Mouse (Mus musculus) kidney, embryonic 14.5 days (tissue): Measurements from ENCODE around the gene Trim21. TPM values are rescaled to one million over a fixed set of nuclear protein-coding genes. Genes with fewer than 3 reads are reported as not detected.

ENCODE experiments used
- ATAC-seq: fragments of 200-750 bp; cut with Nextera tagmentation; 2 replicates; pipeline ENCODE4 v1.8.0; 2017; ENCODE audit warnings: moderate number of reproducible peaks, mild to moderate bottlenecking, moderate TSS enrichment, moderate library complexity; ENCODE audit not compliant: low FRiP score, low TSS enrichment
- H3K27ac ChIP-seq: fragments of 300-500 bp; sonication (generic); 2 replicates; pipeline ENCODE4 v1.5.1; 2014; ENCODE audit warnings: low read depth, mild to moderate bottlenecking, low read length, moderate library complexity, mixed read lengths
- H3K27me3 ChIP-seq: fragments of 300-500 bp; sonication (generic); 2 replicates; pipeline ENCODE4 v1.6.1; 2014; ENCODE audit warnings: mild to moderate bottlenecking, low read length; ENCODE audit not compliant: control insufficient read depth, insufficient read depth
- H3K36me3 ChIP-seq: fragments of 300-500 bp; sonication (generic); 2 replicates; pipeline ENCODE4 v1.6.1; 2014; ENCODE audit warnings: low read length, mixed read lengths; ENCODE audit not compliant: control insufficient read depth, insufficient read depth
- H3K4me1 ChIP-seq: fragments of 300-500 bp; sonication (generic); 2 replicates; pipeline ENCODE4 v1.6.1; 2014; ENCODE audit warnings: low read length, mixed read lengths; ENCODE audit not compliant: control insufficient read depth, insufficient read depth
- H3K4me2 ChIP-seq: fragments of 300-500 bp; sonication (generic); replicated peaks from 2 replicates; pipeline ENCODE4 v1.6.1; 2014; ENCODE audit warnings: low read depth, mild to moderate bottlenecking, low read length
- H3K4me3 ChIP-seq: fragments of 300-500 bp; sonication (generic); 2 replicates; pipeline ENCODE4 v1.5.1; 2014; ENCODE audit warnings: mild to moderate bottlenecking, low read length
- H3K9ac ChIP-seq: fragments of 300-500 bp; sonication (generic); 2 replicates; pipeline ENCODE4 v1.6.1; 2014; ENCODE audit warnings: low read depth, mild to moderate bottlenecking, low read length, moderate library complexity
- H3K9me3 ChIP-seq: fragments of 300-500 bp; sonication (generic); 2 replicates; pipeline ENCODE4 v1.6.1; 2016; ENCODE audit warnings: low read length; ENCODE audit not compliant: control insufficient read depth
- WGBS: fragments of 180-500 bp; shearing (Covaris S2); extraction: QIAGEN DNeasy Blood & Tissue Kit; methylation state at CpG from one replicate; pipeline ENCODE4 v1.1.7; 2014; 5-methylcytosine and 5-hydroxymethylcytosine counted together
- polyA plus RNA-seq: library from polyadenylated mRNA; unstranded; fragments of >200 nt; fragmentation: Nextera tagmentation; extraction: Ambion mirVana; gene quantifications from 2 replicates; pipeline ENCODE4 v1.2.1, GENCODE M21; 2014

The Trim21 gene
- polyA plus RNA-seq, 1 experiment from 2014 or later, result 0.68 TPM

DNA sequence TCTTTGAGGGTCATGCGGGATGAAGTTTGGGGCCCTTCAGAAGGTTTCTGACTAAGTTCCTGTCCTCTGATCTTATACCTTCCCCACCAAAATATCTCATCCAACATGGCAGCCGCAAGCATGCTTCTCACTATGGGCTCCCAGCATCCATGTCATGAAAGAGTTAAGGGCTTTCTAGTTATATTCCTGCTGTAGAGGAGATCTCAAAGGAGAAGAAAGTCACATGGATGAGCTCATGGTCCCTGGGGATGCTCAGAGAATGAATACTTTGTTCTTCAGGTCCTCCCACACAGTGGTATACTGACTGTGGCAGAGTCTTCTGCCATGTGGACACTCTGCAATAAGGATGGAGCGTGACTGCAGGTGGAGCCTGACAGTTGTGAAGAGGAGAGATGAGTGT, 15.7 kb downstream of the Trim21 start, which contains the start of gene Olfr549:
TSS of gene Olfr549 (plus strand) at position 301 of the 400 bp plus-strand sequence.
- H3K4me1 ChIP-seq, result no peaks in the 10 kb centered on the region
- H3K9me3 ChIP-seq, result no peaks in the 10 kb centered on the region
- H3K27ac ChIP-seq, result no peak within 1 kb of the TSS
- H3K36me3 ChIP-seq, result no peaks in the 10 kb centered on the region
- no peak within 1 kb of the TSS for H3K4me2 ChIP-seq
- ATAC-seq, result no peak
- H3K4me3 ChIP-seq, result no peak within 1 kb of the TSS
- 86% methylated on average over 3 of the region's 3 CpGs for WGBS
- H3K27me3 ChIP-seq, result no peaks in the 10 kb centered on the region
- H3K9ac ChIP-seq, result no peak within 1 kb of the TSS

DNA sequence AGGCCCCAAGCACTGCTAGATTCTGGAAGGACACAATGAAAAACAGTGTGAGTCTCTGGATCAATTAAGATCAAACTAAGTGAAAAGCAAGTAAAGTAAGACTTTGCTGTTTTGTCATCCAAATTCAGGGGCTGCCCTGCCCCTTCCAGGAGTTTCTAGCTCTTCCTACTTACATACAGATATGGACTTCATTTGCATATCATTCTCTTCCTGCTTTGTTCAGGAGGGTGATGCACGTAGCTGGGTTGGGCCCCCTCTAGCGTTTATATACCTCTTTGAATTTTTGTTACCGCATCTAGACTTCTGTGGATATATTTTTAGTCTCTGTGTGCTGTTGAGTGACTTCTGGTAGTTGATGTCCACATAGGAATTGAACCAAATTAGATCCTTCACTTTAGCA, 24.0 kb downstream of the Trim21 start:
- H3K27ac ChIP-seq, result no peak overlapping the region
- ATAC-seq, result no peak
- H3K9ac ChIP-seq, result no peak overlapping the region
- no peak overlapping the region for H3K4me3 ChIP-seq
- H3K36me3 ChIP-seq, result no peaks in the 10 kb centered on the region
- WGBS, result 60% methylated on average over 3 of the region's 3 CpGs
- H3K9me3 ChIP-seq, result no peaks in the 10 kb centered on the region
- no peak overlapping the region for H3K4me2 ChIP-seq
- H3K27me3 ChIP-seq, result no peaks in the 10 kb centered on the region
- no peaks in the 10 kb centered on the region for H3K4me1 ChIP-seq

DNA sequence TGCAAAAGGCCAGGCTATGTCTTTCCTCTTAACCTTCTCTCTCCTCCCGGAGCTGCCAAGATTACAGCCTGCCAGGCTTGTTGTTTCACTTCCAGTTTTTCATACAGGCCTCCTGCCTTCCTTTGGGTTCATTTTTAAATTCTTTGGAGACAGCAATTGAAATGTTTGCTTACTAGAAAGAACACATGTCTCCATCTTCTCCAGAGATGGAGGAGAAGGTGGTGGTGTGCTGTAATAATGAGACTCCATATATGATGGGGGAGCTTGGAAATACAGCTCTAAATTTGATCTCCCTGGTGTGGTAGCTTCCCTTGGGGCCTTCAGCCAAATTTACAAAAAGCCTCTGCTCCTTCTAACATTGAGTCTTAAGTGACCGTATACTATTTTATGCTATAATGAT, 24.7 kb downstream of the Trim21 start, which contains the start of gene Olfr548-ps1:
TSS of gene Olfr548-ps1 (plus strand) at position 301 of the 400 bp plus-strand sequence.
- Histone ChIP-seq H3K4me1 (no peaks in the 10 kb centered on the region), H3K4me3 (no peak within 1 kb of the TSS), H3K27ac (no peak within 1 kb of the TSS), H3K36me3 (no peaks in the 10 kb centered on the region), H3K4me2 (no peak within 1 kb of the TSS), H3K27me3 (no peaks in the 10 kb centered on the region), H3K9me3 (no peaks in the 10 kb centered on the region), H3K9ac (no peak within 1 kb of the TSS)
- no peak for ATAC-seq
- WGBS, result 83% methylated on average over 2 of the region's 2 CpGs

DNA sequence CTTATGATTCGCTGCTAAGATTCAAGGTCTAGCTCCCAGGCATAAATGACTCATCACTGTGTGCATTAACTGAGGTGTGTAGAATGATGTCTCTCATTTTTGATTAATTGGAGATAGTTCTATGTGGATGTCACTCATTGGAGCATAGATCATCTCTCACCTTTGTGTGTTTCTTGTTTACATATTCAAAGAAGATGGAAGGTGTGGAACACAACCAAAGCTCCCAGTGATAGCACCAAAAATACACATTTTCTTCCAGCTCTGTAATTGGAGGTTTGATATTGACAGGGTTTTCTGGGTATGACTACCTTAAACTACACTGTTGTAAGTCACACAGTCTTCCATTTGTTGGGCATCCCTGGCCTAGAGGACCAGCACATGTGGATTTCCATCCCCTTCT, 30.8 kb downstream of the Trim21 start, which contains the start of gene Olfr547:
TSS of gene Olfr547 (plus strand) at position 301 of the 400 bp plus-strand sequence.
- H3K27me3 ChIP-seq, result no peaks in the 10 kb centered on the region

DNA sequence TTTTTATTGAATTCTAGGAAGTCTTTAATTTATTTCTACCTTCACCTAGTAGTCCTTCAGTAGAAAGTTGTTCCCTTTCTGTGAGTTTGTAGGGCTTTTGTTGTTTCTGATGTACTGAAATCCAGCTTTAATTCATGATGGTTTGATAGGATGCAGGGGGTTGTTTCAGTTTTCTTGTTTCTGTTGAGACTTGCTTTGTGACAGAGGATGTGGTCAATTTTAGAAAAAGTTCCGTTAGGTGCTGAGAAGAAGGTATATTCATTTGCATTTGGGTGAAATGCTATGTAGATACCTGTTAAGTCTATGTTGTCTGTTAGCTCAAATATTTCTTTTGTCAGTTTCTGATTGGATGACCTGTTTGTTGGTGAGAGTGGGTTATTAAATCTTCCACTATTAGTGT, 36.2 kb downstream of the Trim21 start:
- no peaks in the 10 kb centered on the region for H3K4me1 ChIP-seq
- H3K36me3 ChIP-seq, result no peaks in the 10 kb centered on the region
- WGBS, result 84% methylated on average over 1 of the region's 1 CpGs
- no peak overlapping the region for H3K4me2 ChIP-seq
- H3K27ac ChIP-seq, result no peak overlapping the region
- no peaks in the 10 kb centered on the region for H3K9me3 ChIP-seq
- no peak for ATAC-seq
- no peak overlapping the region for H3K4me3 ChIP-seq
- H3K9ac ChIP-seq, result no peak overlapping the region
- H3K27me3 ChIP-seq, result no peaks in the 10 kb centered on the region

More for the DNA sequence above, 30.8 kb downstream of the Trim21 start, which contains the start of gene Olfr547:
- Histone ChIP-seq H3K4me1 (no peaks in the 10 kb centered on the region), H3K9ac (no peak within 1 kb of the TSS), H3K27ac (no peak within 1 kb of the TSS), H3K4me3 (no peak within 1 kb of the TSS), H3K4me2 (no peak within 1 kb of the TSS), H3K9me3 (no peaks in the 10 kb centered on the region), H3K36me3 (no peaks in the 10 kb centered on the region)
- 81% methylated on average over 1 of the region's 1 CpGs for WGBS
- ATAC-seq, result no peak

DNA sequence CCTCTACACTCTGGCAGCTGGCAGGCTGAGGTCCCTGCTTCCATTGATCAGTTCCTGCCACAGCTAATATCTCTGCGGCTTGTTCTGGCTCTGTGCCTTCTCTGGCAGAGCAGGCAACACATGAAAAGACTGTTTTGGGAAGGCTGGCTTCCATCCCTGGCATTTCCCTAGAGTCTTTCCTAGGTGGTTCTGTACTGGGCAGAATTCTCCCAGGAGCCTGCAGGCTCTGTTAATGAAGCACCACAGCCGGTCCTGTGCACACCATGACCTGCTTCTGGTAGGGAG, 48.3 kb downstream of the Trim21 start:
- no peaks in the 10 kb centered on the region for H3K9me3 ChIP-seq
- no peaks in the 10 kb centered on the region for H3K36me3 ChIP-seq
- H3K27ac ChIP-seq, result no peak overlapping the region
- H3K4me1 ChIP-seq, result no peaks in the 10 kb centered on the region
- H3K9ac ChIP-seq, result no peak overlapping the region
- H3K27me3 ChIP-seq, result no peaks in the 10 kb centered on the region
- ATAC-seq, result no peak
- 79% methylated on average over 2 of the region's 2 CpGs for WGBS
- H3K4me2 ChIP-seq, result no peak overlapping the region
- H3K4me3 ChIP-seq, result no peak overlapping the region

- no peak overlapping the region for H3K4me2 ChIP-seq
- H3K36me3 ChIP-seq, result no peaks in the 10 kb centered on the region
- no peak overlapping the region for H3K4me3 ChIP-seq
- no peak for ATAC-seq
- H3K27ac ChIP-seq, result no peak overlapping the region
- no peaks in the 10 kb centered on the region for H3K27me3 ChIP-seq
- H3K9ac ChIP-seq, result no peak overlapping the region
- H3K9me3 ChIP-seq, result no peaks in the 10 kb centered on the region
- no peaks in the 10 kb centered on the region for H3K4me1 ChIP-seq
- 78% methylated on average over 10 of the region's 10 CpGs for WGBS
Observed at GRCm38 (mm10) chr7:102516261-102517050, 48.8 kb downstream of the Trim21 start.

DNA sequence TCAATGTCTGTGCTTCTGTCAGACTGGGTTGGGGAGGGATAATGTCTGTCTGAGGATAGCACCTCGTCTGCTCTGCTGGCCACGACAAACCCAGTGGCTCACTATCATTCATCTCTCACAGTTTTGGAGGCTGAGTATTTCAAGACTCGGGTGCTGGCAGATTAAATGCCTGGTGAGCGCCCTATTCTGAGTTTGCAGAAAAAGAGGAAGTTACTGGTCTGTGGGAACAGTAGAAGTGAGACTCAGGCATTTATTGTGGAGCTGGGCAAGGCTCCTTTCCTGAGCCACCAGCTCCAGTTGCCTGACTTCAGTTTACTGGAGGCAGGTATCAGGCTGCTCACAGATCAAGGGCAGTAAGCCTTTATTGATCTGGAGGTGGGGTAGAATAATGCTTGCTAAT, 51.1 kb downstream of the Trim21 start:
- H3K36me3 ChIP-seq, result no peaks in the 10 kb centered on the region
- H3K4me2 ChIP-seq, result no peak overlapping the region
- H3K9ac ChIP-seq, result no peak overlapping the region
- no peaks in the 10 kb centered on the region for H3K27me3 ChIP-seq
- H3K4me1 ChIP-seq, result no peaks in the 10 kb centered on the region
- H3K9me3 ChIP-seq, result no peaks in the 10 kb centered on the region
- H3K27ac ChIP-seq, result no peak overlapping the region
- no peak overlapping the region for H3K4me3 ChIP-seq
- WGBS, result 69% methylated on average over 4 of the region's 4 CpGs
- ATAC-seq, result no peak

DNA sequence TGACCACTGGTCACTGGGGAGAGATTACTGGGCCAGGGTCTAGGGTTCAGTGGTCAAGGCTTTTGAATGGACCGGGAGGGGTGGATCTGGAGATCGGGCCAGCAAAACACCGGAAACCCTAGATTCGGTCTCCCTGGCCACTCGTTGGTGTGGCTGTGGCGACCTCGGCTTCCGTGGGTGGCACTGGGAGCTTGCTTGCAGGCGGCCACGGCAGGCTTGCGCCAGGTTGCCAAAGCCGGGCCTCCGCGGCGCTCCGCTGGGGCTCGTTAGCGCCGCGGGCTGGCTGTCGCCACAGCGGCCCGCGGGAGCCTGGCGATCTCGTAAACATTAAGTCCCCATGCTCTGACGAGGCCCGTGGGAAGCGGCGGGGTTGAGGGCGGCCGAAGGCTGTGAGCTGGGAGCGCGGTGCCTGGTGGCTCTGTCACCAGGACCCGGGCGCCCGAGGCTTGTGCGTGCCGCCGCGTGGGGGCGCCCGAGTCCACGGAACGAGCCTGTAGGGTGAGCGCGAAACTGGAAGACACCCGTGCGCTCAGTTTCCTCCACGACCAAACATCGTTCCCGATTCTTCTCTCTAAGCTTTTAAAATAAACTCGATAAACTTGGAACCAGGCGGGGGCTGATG, 52.4 kb downstream of the Trim21 start:
- H3K9me3 ChIP-seq, result no peaks in the 10 kb centered on the region
- peak overlapping the region; percentile 43 for H3K4me3 ChIP-seq
- H3K27ac ChIP-seq, result no peak overlapping the region
- peak overlapping the region; percentile 95 for H3K4me2 ChIP-seq
- no peaks in the 10 kb centered on the region for H3K36me3 ChIP-seq
- WGBS, result under 1% methylated on average over 54 of the region's 54 CpGs
- no peaks in the 10 kb centered on the region for H3K4me1 ChIP-seq
- H3K27me3 ChIP-seq, result no peaks in the 10 kb centered on the region
- peak overlapping the region; percentile 60 for H3K9ac ChIP-seq
- ATAC-seq, result peak; percentile 98
